Comparison of ENCODE assay signal across 8 mouse cellular contexts in the genomic region with DNA sequence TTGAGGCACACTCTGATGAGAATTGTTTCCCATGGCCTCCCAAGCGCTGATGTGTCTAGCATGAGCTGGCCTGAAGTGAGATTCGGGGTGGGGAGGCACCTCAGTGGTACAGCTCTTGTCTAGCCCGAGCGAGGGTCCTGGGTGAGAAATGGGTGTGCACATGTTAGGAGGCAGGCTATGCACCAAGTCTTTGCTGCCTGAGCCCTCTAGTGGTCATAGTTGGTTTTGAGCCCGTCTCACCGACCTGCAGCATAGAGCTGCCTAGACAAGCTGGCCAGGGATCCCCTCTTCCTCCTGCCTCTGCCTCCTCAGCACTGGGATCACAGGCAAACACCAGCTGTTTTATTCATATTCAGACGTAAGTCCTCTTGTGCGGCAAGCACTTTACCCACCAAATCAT. TPM values are rescaled to one million over a fixed set of nuclear protein-coding genes. Genes with fewer than 3 reads are reported as not detected.
DNase-seq lines count a peak whose midpoint lies in the region; ATAC-seq and TF ChIP-seq lines count a peak whose summit lies in the region.

No protein-coding gene starts in this region.

- H3K4me1 ChIP-seq in bone marrow macrophage, adult 2 months (ENCODE audit: control insufficient read depth, insufficient read depth, low read length): peaks cover 56% of the 10 kb centered on the region
- peaks cover 27% of the 10 kb centered on the region for H3K4me1 ChIP-seq in forebrain, embryonic 10.5 days
- H3K4me1 ChIP-seq in liver, embryonic 16.5 days (ENCODE audit: control insufficient read depth, low read depth, low read length): peaks cover 21% of the 10 kb centered on the region
- H3K4me1 ChIP-seq in neural tube, embryonic 11.5 days (ENCODE audit: control insufficient read depth, insufficient read depth, low read length): peaks cover 5% of the 10 kb centered on the region; the same call in 1 of the 2 replicates

- TF ChIP-seq POLR2A in bone marrow macrophage, adult 2 months (IDR thresholded peaks at IDR 0.05; ENCODE audit: borderline replicate concordance, low read depth, low read length): no peak

- no peaks in the 10 kb centered on the region for H3K27me3 ChIP-seq in forebrain, embryonic 10.5 days (ENCODE audit: poor library complexity, severe bottlenecking)
- H3K27me3 ChIP-seq in liver, embryonic 16.5 days (ENCODE audit: control insufficient read depth, insufficient read depth, low read depth, low read length): no peaks in the 10 kb centered on the region
- H3K27me3 ChIP-seq in neural tube, embryonic 11.5 days (ENCODE audit: control insufficient read depth, insufficient read depth, low read length): no peaks in the 10 kb centered on the region

- WGBS in forebrain, embryonic 10.5 days: 21% methylated on average over 8 of the region's 8 CpGs
- 19% methylated on average over 8 of the region's 8 CpGs for WGBS in liver, embryonic 16.5 days (ENCODE audit: insufficient replicate concordance)
- WGBS in neural tube, embryonic 11.5 days: 25% methylated on average over 8 of the region's 8 CpGs

- intact Hi-C loops in heart, postnatal 14 days (cut with DNase I): no loop called here

- peak; percentile 89 for ATAC-seq in CD4-positive, CD25-positive, alpha-beta regulatory T cell, adult 4 months
- ATAC-seq in liver, embryonic 16.5 days (ENCODE audit: low read depth): peak; percentile 57
- peak; percentile 73; the same call in 1 of the 2 replicates for ATAC-seq in neural tube, embryonic 11.5 days (ENCODE audit: insufficient read depth, low FRiP score, low TSS enrichment)

- no peak overlapping the region for H3K9ac ChIP-seq in liver, embryonic 16.5 days (ENCODE audit: low read depth, low read length)
- H3K9ac ChIP-seq in neural tube, embryonic 11.5 days (ENCODE audit: low read length): no peak overlapping the region

- peaks cover 54% of the 10 kb centered on the region for H3K36me3 ChIP-seq in forebrain, embryonic 10.5 days (replicated peaks)
- H3K36me3 ChIP-seq in liver, embryonic 16.5 days (ENCODE audit: control insufficient read depth, insufficient read depth): peaks cover 22% of the 10 kb centered on the region
- peaks cover 3% of the 10 kb centered on the region for H3K36me3 ChIP-seq in neural tube, embryonic 11.5 days (ENCODE audit: control insufficient read depth, insufficient read depth, low read length)

- H3K4me2 ChIP-seq in liver, embryonic 16.5 days (ENCODE audit: low read depth, low read length): no peak overlapping the region
- no peak overlapping the region for H3K4me2 ChIP-seq in neural tube, embryonic 11.5 days (ENCODE audit: low read depth)

- H3K9me3 ChIP-seq in forebrain, embryonic 10.5 days: no peaks in the 10 kb centered on the region
- H3K9me3 ChIP-seq in liver, embryonic 16.5 days (replicated peaks; ENCODE audit: control insufficient read depth, low read length): no peaks in the 10 kb centered on the region
- no peaks in the 10 kb centered on the region for H3K9me3 ChIP-seq in neural tube, embryonic 11.5 days (ENCODE audit: control insufficient read depth, low read length)

- H3K27ac ChIP-seq in bone marrow macrophage, adult 2 months (ENCODE audit: insufficient read depth, low read depth, low read length): peak overlapping the region; percentile 34
- no peak overlapping the region for H3K27ac ChIP-seq in forebrain, embryonic 10.5 days
- no peak overlapping the region for H3K27ac ChIP-seq in liver, embryonic 16.5 days (ENCODE audit: low read length)
- H3K27ac ChIP-seq in neural tube, embryonic 11.5 days (ENCODE audit: low read depth, low read length): no peak overlapping the region

- TF ChIP-seq CTCF in bone marrow macrophage, adult 2 months (IDR thresholded peaks at IDR 0.05; ENCODE audit: low read depth, low read length): peak; percentile 61

- H3K4me3 ChIP-seq in bone marrow macrophage, adult 2 months (ENCODE audit: insufficient read depth, low read length): no peak overlapping the region
- no peak overlapping the region for H3K4me3 ChIP-seq in forebrain, embryonic 10.5 days
- H3K4me3 ChIP-seq in liver, embryonic 16.5 days (ENCODE audit: low read depth, low read length): no peak overlapping the region
- no peak overlapping the region for H3K4me3 ChIP-seq in neural tube, embryonic 11.5 days (ENCODE audit: low read depth, low read length)

- peak; percentile 78 for DNase-seq in forebrain, embryonic 10.5 days (ENCODE audit: extremely low spot score, low spot score)
- peak; percentile 80 to 88 for DNase-seq in heart, postnatal 14 days
- DNase-seq in kidney, postnatal 4 days: peak; percentile 83 to 88
- peak; percentile 77 for DNase-seq in neural tube, embryonic 11.5 days (ENCODE audit: low spot score)
- peak; percentile 83 for DNase-seq in testis, postnatal 10 days (ENCODE audit: low spot score)

RNA-seq across cellular contexts. Expression of a gene that starts 7.4 kb away (rescaled TPM):
- polyA plus RNA-seq in CD4-positive, CD25-positive, alpha-beta regulatory T cell, adult 4 months (2017; shearing (Covaris generic)): 1 to 10 TPM; 4.4 to 5.5 TPM
- 8.8 and 10.3 TPM in 2 replicates for polyA plus RNA-seq in bone marrow macrophage, adult 2 months (2012; ENCODE audit: insufficient read depth, insufficient read length, missing spikeins)
- polyA plus RNA-seq in forebrain, embryonic 10.5 days (2016; fragmentation: Nextera tagmentation; extraction: Ambion mirVana): 11.5 and 13.2 TPM in 2 replicates
- 10 to 100 TPM; 90.4 to 94.6 TPM for total RNA-seq in heart, postnatal 14 days (2021)
- polyA plus RNA-seq in liver, embryonic 16.5 days (2015; fragmentation: Nextera tagmentation; extraction: Ambion mirVana): 5.2 and 5.7 TPM in 2 replicates
- 16.8 and 18.3 TPM in 2 replicates for polyA plus RNA-seq in neural tube, embryonic 11.5 days (2014; fragmentation: Nextera tagmentation; extraction: Ambion mirVana)

RNA-seq across cellular contexts. Expression of a gene that starts 12.6 kb away (rescaled TPM):
- 10 to 100 TPM in 1 of 2 experiments, 1 to 10 TPM in 1; 8.9 to 11.6 TPM for polyA plus RNA-seq in CD4-positive, CD25-positive, alpha-beta regulatory T cell, adult 4 months (2017; shearing (Covaris generic))
- 13.5 and 17.6 TPM in 2 replicates for polyA plus RNA-seq in bone marrow macrophage, adult 2 months (2012; ENCODE audit: insufficient read depth, insufficient read length, missing spikeins)
- polyA plus RNA-seq in forebrain, embryonic 10.5 days (2016; fragmentation: Nextera tagmentation; extraction: Ambion mirVana): 2.4 and 2.6 TPM in 2 replicates
- 10 to 100 TPM in 1 of 2 experiments, 1 to 10 TPM in 1; 9.5 to 11.4 TPM for total RNA-seq in heart, postnatal 14 days (2021)
- 3.4 and 4.2 TPM in 2 replicates for polyA plus RNA-seq in liver, embryonic 16.5 days (2015; fragmentation: Nextera tagmentation; extraction: Ambion mirVana)
- polyA plus RNA-seq in neural tube, embryonic 11.5 days (2014; fragmentation: Nextera tagmentation; extraction: Ambion mirVana): 2.4 and 2.5 TPM in 2 replicates

RNA-seq across cellular contexts. Expression of a gene that starts 28.7 kb away (rescaled TPM):
- polyA plus RNA-seq in CD4-positive, CD25-positive, alpha-beta regulatory T cell, adult 4 months (2017; shearing (Covaris generic)): 10 to 100 TPM; 31.8 to 32.1 TPM
- polyA plus RNA-seq in bone marrow macrophage, adult 2 months (2012; ENCODE audit: insufficient read depth, insufficient read length, missing spikeins): 40.4 and 44.1 TPM in 2 replicates
- polyA plus RNA-seq in forebrain, embryonic 10.5 days (2016; fragmentation: Nextera tagmentation; extraction: Ambion mirVana): 58.3 and 59.0 TPM in 2 replicates
- 100 to 1,000 TPM; 115 to 133 TPM for total RNA-seq in heart, postnatal 14 days (2021)
- polyA plus RNA-seq in liver, embryonic 16.5 days (2015; fragmentation: Nextera tagmentation; extraction: Ambion mirVana): 35.9 and 37.6 TPM in 2 replicates
- 33.0 and 37.8 TPM in 2 replicates for polyA plus RNA-seq in neural tube, embryonic 11.5 days (2014; fragmentation: Nextera tagmentation; extraction: Ambion mirVana)

RNA-seq across cellular contexts. Expression of a gene that starts 36.1 kb away (rescaled TPM):
- polyA plus RNA-seq in CD4-positive, CD25-positive, alpha-beta regulatory T cell, adult 4 months (2017; shearing (Covaris generic)): not detected
- not detected in 2 replicates for polyA plus RNA-seq in bone marrow macrophage, adult 2 months (2012; ENCODE audit: insufficient read depth, insufficient read length, missing spikeins)
- not detected in 2 replicates for polyA plus RNA-seq in forebrain, embryonic 10.5 days (2016; fragmentation: Nextera tagmentation; extraction: Ambion mirVana)
- under 1 TPM in 1 of 2 experiments, not detected in 1; 0.36 TPM for total RNA-seq in heart, postnatal 14 days (2021)
- polyA plus RNA-seq in liver, embryonic 16.5 days (2015; fragmentation: Nextera tagmentation; extraction: Ambion mirVana): not detected in 2 replicates
- polyA plus RNA-seq in neural tube, embryonic 11.5 days (2014; fragmentation: Nextera tagmentation; extraction: Ambion mirVana): not detected in 2 replicates

RNA-seq across cellular contexts. Expression of a gene that starts 39.1 kb away (rescaled TPM):
- polyA plus RNA-seq in CD4-positive, CD25-positive, alpha-beta regulatory T cell, adult 4 months (2017; shearing (Covaris generic)): 10 to 100 TPM in 1 of 2 experiments, 1 to 10 TPM in 1; 8.5 to 28.4 TPM
- polyA plus RNA-seq in bone marrow macrophage, adult 2 months (2012; ENCODE audit: insufficient read depth, insufficient read length, missing spikeins): 23.9 and 29.3 TPM in 2 replicates
- polyA plus RNA-seq in forebrain, embryonic 10.5 days (2016; fragmentation: Nextera tagmentation; extraction: Ambion mirVana): 331 and 343 TPM in 2 replicates
- 10 to 100 TPM in 1 of 2 experiments, 1 to 10 TPM in 1; 4.8 to 12.2 TPM for total RNA-seq in heart, postnatal 14 days (2021)
- 86.0 and 89.7 TPM in 2 replicates for polyA plus RNA-seq in liver, embryonic 16.5 days (2015; fragmentation: Nextera tagmentation; extraction: Ambion mirVana)
- 116 and 128 TPM in 2 replicates for polyA plus RNA-seq in neural tube, embryonic 11.5 days (2014; fragmentation: Nextera tagmentation; extraction: Ambion mirVana)
